Mouse (Mus musculus): ENCODE results near the gene BC016579. TPM values are rescaled to one million over a fixed set of nuclear protein-coding genes. Genes with fewer than 3 reads are reported as not detected.

BC016579 gene
- total RNA-seq, 2 experiments from 2014 or later = not detected

DNA sequence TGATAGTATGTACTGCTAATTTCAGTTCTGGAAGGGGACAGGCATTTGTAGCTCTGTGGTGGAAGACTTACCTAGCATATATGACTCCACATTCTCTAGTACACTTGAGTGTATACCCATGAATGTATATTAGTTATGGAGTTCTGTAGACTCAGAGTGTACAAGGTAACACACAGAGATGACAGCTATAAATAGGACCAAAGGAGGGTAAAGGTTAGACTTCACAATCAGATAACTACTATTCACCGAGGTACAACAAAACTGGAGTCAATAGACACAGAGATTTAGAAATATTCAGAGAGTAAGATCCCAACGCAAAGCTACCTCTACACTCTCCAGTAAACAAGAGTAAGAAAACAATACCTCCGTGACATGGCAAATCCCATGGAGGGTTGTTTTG, 9.9 kb downstream of the BC016579 start:
- no peak for DNase-seq (ENCODE audit: low spot score in 2 of 2)

DNA sequence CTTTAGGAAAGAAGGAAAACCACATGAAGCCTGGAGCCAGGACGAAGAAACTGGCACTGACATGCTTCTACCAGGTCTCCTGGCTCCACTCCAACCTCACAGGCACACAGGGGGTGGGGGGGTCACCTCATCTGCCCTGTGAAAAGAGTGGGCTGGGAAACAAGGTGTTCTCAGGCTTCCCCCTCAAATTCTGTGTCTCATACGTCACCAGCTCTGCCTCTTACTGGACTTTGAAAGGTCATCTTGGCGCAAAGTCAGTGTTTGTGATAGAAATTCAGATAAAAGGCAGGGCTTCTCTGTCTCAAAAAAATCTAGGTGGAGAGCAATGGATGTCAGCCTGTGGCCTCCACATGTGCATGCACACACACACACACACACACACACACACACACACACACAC, 12.6 kb downstream of the BC016579 start:
- DNase-seq (ENCODE audit: low spot score in 2 of 2) = no peak

DNA sequence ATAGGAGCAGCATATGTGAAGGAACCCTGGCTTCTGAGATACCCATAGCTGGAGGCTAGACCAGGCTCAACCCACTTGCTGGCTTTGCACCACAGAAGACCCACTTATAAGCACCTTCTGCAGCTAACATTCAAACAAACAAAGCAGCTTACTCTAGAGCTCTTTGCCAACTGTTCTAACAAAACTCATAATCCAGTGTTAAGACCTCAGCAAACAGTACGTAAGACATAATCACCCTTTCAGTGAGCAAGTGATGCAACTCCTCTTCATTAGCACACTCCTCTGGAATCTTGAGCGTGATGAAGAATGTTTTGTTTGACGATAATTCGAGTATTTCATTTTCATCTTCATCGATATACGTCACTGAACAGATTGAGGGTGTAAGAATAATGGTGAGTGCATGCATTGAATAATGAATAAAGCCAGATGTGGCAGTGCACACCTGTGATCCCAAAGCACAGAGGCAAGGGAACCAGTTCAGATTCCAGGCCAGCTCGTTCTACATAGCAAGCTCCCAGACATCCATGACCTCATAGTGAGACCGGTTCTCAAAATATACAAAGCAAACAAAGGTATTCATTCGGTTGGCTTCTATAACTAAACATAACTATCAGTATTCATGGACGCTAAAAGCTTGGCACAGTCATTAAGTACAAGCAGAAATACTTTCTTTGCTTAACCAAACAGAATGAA, 13.7 kb downstream of the BC016579 start:
- no peak for DNase-seq (ENCODE audit: low spot score in 2 of 2)

DNA sequence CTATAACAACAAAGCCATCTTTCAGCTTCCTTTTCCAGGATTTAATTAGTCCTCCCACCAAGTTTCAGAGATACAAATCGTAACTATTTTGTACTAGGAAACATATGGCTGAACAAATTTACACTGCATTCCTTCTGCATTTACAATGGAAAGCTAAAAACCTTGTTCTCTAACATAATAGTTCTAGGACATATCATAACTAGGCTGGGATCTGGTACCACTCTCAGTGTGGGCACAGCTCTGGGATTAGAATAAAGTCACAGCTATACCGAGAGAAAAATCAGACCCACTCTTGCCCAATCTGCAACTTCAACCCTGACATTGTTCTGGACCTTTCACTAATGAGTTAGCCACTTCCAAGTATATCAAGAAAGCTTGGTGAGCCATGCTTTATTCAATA, 18.0 kb downstream of the BC016579 start:
- DNase-seq (ENCODE audit: low spot score in 2 of 2) = peak in 1 of 2 experiments; percentile 12

DNA sequence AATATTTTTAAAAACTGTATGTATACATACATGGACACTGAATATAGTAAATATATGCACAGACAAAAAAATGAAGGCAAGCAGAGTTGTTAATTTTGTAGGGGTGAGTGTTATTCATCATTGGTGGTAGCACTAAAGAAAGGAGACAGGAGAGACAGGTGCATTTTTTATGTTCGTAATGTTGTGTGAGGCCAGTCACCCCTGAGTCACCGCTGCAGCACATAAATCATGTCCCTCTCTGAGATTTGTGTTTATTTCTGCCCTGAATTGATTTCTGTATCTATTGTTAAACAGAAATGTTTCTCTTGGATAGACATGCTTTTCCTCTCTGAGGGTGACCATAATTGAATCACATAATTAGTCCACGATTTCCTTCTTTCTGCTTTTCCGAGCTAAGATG, 21.4 kb downstream of the BC016579 start:
- no peak for DNase-seq (ENCODE audit: low spot score in 2 of 2)

DNA sequence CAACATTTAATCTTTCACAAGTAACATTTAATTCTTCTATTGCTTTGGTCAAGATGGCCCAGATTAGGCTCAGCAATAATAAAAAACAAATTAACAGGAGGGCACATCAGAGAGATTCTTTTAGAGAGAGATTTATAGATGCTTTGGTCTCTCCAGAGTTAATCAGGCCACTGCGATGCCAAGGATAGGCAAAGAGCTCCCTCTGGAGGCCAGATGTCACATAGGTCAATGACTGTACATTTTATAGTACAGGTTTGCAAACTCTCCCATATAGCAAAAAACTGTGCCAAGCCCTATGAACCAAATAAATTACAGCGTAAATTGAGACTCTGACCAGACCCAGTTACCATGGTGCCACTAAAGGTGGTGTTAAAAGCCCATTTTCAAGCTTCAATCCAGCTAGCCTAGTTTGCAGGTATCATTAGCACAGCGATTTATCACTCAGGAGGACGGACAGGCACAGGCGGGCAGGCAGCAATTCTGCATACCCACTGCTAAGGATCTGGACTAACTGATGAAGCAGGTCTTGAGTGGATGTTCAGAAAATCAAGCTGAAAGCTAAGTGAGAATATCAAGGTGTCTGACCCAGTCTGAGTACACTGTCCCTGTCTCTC, 23.4 kb downstream of the BC016579 start:
- peak; percentile 45 to 60 for DNase-seq (ENCODE audit: low spot score in 2 of 2)

DNA sequence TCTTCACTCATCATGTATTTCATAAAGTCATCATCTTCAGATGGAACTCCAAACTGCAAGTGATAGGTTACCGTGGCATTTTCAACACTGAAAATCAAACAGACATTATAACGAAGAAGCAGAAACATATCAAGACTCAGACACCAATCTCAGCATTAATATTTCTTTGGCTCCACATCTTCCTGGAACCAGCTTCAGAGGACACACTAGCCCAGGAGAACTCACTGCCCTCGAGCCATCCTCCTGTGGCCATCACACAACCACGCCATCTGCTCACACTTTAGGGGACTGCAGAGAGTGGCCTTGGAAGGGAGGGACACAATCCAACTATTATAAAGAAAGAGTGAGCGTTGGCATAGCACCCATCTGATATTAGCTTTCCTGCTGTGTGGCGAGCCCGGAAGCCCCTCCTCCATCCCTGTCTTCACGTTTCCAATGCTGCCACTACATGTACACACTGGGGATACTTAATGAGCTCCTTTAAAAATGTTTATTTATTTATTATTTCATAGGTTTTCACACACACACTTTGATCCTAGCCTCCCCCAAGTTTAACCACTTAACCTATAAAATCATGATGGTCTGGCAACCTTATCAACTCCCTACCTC, 24.3 kb downstream of the BC016579 start:
- DNase-seq (ENCODE audit: low spot score in 2 of 2) = no peak

DNA sequence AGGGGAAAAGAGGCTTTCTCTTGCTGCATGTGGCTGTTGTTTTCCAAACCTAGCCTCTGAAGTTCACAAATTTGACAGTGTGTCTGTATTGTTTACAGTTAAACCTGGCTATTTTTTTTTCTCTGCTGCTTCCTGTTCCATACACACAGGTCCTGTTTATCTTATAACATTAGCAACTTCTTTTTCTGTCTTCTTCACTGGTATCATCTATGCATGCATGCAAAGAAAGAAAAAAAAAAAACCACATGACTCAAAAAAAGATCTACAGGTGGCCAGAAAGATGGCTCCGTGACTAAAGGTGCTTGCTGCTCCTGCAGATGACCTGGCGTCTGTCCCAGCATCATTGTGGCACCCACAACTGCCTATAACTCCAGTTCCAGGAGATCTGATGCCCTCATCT, 28.5 kb downstream of the BC016579 start:
- DNase-seq (ENCODE audit: low spot score in 2 of 2) = no peak

DNA sequence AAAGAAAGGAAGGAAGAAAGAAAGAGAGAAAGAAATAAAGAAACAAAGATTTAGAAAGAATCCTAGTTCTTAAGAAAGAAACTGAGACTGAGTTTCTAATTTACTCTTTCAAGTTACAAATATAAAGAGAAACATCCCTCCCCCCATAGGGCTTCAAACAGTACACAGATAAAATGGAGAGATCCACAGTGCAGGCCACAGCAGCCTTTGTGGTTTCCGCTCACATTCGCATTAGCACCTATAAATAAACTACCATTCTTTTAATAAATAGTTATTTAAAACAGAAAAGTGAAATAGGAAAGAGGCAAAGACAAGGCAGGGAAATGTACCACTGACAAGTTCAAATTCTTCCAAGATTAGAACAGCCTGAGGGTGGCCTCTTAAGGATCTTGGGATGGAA, 29.1 kb downstream of the BC016579 start:
- no peak for DNase-seq (ENCODE audit: low spot score in 2 of 2)

DNA sequence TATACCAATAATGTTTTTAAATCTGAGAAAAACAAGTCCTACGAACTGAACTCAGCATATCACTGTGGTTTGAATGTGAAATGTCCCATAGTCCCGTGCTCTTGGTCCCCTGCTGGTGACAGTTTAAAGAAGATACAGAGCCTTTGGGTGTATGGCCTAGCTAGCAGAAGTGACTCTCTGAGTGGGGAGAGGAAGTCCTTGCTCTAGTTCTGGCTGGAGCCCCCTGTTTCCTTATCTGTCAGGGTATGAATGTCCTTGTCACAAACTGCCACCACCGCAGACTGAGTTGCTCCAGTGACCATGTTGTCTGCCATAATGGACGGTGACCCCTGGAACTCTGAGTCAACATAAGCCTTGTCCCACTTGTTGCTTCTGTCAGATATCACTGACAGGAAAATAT, 30.6 kb downstream of the BC016579 start:
- no peak for DNase-seq (ENCODE audit: low spot score in 2 of 2)

DNA sequence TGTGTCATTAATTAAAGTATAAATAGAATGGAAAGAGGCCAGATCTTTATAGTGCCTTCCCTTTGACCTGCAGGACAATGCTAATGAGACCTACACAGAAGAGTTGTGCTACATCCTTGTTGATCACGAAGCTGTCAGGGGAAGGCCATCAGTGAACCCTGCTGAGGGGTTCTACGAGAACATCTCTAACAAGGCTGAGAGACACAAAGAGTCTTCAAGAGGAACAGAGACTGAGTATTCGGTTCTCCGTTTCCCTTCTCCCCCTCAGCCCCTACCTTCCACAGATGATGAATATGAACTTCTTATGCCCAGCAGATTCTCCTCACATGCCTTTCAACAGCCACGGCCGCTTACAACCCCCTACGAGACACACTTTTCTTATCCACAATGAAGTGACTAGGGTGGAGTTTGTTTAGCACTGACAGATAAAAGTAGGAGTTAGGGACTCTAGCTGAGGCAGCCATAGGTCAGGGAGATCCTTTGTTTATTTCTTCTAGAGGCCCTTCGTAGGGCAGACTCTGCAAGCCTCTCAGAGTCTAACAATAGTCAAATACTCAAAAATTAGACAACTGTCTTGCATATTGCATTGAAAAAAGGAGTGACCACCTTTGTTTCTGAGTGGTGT, 34.0 kb downstream of the BC016579 start:
- DNase-seq (ENCODE audit: low spot score in 2 of 2) = no peak

DNA sequence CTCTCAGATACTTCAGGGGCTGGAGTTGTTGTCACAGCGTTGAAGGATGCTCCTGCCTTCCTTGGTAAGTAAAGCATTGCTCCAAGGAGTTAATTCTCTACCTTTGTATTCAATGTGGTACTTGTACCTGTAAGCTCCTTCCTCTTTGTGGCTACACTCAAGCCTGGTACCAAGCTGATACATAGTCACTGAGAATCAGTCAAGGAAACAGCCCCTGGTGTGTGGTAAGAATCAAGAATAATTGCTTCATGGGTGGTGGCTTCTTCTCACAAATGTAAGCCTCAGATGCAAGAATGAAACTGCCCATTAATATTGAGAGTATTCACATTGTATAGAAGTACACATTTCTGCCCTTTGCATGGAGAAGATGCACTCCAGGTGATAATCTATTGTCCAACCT, 37.9 kb downstream of the BC016579 start:
- DNase-seq (ENCODE audit: low spot score in 2 of 2) = no peak

DNA sequence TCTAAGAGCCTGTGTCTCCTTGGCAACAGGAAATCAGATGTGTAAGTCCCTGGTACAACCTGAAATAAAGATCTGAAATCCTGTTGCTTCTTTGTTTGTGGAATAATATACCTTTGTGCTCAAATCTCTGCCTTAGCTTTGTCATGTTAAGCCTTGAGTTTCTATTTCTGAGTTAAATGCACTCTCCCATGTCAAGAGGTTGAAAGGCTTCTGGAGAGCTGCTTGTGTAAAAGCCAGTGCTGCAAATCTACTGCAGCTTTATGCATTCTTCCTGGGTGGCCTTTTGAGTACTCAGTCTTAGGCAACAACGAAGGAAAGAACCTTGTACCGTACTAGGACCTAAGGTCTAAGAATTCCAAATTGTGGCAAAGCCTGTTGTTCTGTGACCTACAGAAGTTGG, 40.6 kb downstream of the BC016579 start:
- no peak for DNase-seq (ENCODE audit: low spot score in 2 of 2)

DNA sequence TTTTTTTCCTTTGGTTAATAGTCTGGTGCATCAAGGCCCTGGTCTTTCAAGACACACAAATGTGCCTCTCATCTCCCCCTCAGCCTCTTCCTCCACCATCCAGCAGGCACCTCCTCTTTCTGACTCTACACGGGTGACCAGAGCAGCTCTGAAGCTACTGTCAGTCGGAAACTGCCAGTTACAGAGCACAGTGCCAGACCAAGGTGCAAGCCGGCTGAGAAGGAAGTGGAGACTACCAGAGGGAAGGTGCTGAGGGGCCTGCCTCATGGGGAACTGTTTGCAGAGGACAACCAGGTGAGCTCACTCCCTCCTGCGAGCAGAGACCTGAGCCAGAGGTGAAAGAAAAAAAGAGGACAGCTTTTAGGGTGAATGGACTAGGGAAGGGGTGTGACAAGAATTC, 43.6 kb downstream of the BC016579 start, which contains the start of gene Gcsam:
Gene Gcsam (plus strand): TSS at position 114 of the 400 bp plus-strand sequence.
- no peak for DNase-seq (ENCODE audit: low spot score in 2 of 2)

DNA sequence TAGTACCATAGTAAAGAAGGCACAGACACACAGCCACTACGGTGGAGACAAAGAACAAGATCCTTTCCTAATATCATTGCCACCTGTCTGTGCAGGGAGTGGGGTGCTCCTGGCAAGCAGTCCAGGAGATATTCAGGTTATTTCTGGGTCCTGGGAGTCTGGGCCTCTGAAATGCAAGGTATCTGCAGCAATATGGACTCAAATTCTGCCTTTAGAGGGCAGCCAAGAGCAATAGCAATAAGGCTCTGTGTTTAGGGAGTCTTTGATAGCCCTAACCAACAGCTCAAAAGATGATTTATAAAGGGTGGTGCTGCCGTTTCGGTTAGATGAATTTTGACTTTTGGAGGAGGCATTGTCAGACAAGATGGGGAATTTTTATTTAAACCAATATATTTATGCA, 44.6 kb downstream of the BC016579 start:
- DNase-seq (ENCODE audit: low spot score in 2 of 2) = peak; percentile 11 to 19

DNA sequence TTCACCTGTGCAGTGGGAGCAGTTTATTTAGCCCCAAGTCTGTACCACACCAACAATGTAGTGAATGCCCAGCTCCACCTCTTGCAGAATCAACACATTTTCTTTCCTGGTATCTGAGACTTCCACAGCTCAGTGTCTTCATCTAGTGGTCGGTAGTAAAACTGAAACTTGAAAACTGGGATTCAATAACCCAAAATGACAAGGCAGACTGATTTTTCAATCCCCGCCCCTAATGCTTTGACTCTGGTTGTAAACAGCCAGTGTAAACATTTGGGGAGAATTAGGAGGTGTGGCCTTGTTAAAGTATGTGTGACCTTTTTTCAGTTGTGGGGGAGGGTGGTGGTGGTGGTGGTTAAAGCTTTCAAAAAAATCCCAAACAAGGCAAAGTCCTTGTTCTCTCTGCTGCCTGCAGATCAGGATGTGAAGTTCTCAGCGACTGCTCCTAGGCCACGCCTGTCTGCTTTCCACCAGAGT, 45.4 kb downstream of the BC016579 start:
- peak in 1 of 2 experiments; percentile 33 for DNase-seq (ENCODE audit: low spot score in 2 of 2)

DNA sequence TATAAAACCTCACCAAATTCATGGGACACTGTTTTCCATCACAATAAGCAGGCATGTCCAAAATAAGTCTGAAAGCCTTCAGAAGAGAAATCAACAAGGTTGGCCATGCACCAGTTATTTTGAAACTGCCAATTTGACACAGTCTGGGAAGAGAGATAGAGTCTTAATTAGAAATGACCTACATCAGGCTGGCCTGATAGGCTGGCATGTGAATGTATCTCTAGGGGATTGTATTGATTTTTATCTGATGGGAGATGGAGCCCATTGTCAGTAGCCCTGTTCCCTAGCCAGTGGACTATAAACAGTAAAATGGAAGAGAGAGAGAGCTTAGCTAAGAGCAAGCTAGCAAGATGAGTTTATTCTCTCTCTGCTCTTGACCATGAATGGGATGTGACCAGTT, 58.4 kb downstream of the BC016579 start:
- no peak for DNase-seq (ENCODE audit: low spot score in 2 of 2)

DNA sequence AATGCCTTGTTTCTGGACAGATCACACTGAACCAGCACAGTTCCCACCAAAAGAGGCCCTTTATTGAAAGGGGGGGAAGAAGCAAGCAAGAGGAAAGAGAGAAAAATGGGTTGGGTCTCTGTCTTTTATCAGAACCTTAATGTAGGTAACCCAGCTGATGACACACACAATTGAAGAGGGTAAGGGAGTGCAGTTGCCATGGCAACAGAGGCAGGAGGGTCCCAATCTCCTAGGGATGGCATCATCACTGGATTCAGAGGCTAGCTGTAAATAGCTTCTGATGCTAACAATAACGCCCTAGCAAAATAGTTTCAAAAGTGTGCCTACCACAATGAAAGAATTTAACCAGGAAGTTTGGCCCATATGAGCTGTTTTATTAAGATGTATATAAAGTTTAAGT, 60.2 kb downstream of the BC016579 start:
- DNase-seq (ENCODE audit: low spot score in 2 of 2) = no peak

DNA sequence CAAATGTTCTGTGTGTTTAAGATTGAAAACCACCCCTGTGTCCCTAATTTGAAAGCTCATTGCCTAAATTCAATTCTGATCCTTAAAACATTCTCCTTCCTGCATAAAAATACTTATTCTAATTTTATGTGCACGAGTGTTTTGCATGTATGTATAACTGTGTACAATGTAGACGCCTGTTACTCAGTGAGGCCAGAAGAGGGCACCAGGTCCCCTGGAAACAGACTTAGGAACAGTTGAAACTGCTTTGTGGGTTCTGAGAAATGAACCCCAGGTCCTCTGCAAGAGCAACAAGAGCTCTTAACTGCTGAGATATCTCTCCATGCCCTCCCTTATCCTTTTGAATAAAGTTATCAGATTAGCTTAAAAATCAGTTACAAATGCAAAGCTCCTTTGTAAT, 71.4 kb downstream of the BC016579 start:
- DNase-seq (ENCODE audit: low spot score in 2 of 2) = peak in 1 of 2 experiments; percentile 10

DNA sequence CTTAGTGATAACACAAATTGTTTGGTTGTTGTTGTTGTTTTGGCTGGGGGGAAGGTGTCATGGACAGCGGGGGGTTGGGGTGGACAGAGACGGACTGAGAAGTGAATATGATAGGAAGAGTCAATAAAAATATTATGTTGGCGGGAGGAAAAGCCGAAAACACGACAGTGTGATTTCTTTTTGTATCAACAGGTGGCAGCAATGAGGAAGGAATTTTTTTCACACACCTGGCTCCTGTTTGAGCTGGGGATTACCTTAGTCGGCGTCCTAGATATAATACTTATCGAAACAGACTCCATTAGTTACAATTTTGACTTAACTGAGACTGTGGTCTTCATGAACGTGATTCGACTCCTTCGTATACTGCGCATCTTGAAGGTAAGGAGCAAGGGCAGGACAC, 74.0 kb downstream of the BC016579 start:
- no peak for DNase-seq (ENCODE audit: low spot score in 2 of 2)

Measured in layer of hippocampus, postnatal 14 days (tissue).